Mouse (Mus musculus) limb, embryonic 14.5 days (tissue): ENCODE measurements around the gene Pigx. TPM values are rescaled to one million over a fixed set of nuclear protein-coding genes. Genes with fewer than 3 reads are reported as not detected.

Experiments
- ATAC-seq: fragments of 200-750 bp; cut with Nextera tagmentation; 2 replicates; pipeline ENCODE4 v1.8.0; 2017; ENCODE audit warnings: low read depth, moderate number of reproducible peaks, moderate TSS enrichment; ENCODE audit not compliant: low FRiP score
- DNase-seq: peaks from one replicate; pipeline ENCODE4 v3.0.0-alpha.2; 2015; ENCODE audit warnings: low spot score
- H3K27ac ChIP-seq: fragments of 300-500 bp; sonication (generic); replicated peaks from 2 replicates; pipeline ENCODE4 v1.5.1; 2014; ENCODE audit warnings: low read depth, mild to moderate bottlenecking, low read length, moderate library complexity, mixed read lengths
- H3K27me3 ChIP-seq: fragments of 300-500 bp; sonication (generic); 2 replicates; pipeline ENCODE4 v1.6.1; 2014; ENCODE audit warnings: low read length, mixed read lengths; ENCODE audit not compliant: control insufficient read depth, insufficient read depth
- H3K36me3 ChIP-seq: fragments of 300-500 bp; sonication (generic); 2 replicates; pipeline ENCODE4 v1.6.1; 2014; ENCODE audit warnings: mild to moderate bottlenecking, low read length, moderate library complexity, mixed read lengths; ENCODE audit not compliant: control insufficient read depth, insufficient read depth
- H3K4me1 ChIP-seq: fragments of 300-500 bp; sonication (generic); 2 replicates; pipeline ENCODE4 v1.6.1; 2014; ENCODE audit warnings: antibody characterized with exemption, low read length, mixed read lengths; ENCODE audit not compliant: control insufficient read depth, insufficient read depth
- H3K4me2 ChIP-seq: fragments of 300-500 bp; sonication (generic); replicated peaks from 2 replicates; pipeline ENCODE4 v1.6.1; 2014; ENCODE audit warnings: low read depth, mild to moderate bottlenecking, low read length, moderate library complexity; ENCODE audit not compliant: severe bottlenecking
- H3K4me3 ChIP-seq: fragments of 300-500 bp; sonication (generic); replicated peaks from 2 replicates; pipeline ENCODE4 v1.5.1; 2014; ENCODE audit warnings: low read length
- H3K9ac ChIP-seq: fragments of 300-500 bp; sonication (generic); 2 replicates; pipeline ENCODE4 v1.6.1; 2014; ENCODE audit warnings: mild to moderate bottlenecking, low read depth, low read length, moderate library complexity; ENCODE audit not compliant: severe bottlenecking
- H3K9me3 ChIP-seq: fragments of 300-500 bp; sonication (generic); 2 replicates; pipeline ENCODE4 v1.6.1; 2016; ENCODE audit warnings: low read length; ENCODE audit not compliant: control insufficient read depth
- POLR2A ChIP-seq: fragments of 200-500 bp; IDR thresholded peaks from 2 replicates; pipeline ENCODE4 v1.8.0; 2012; ENCODE audit warnings: inconsistent platforms, mild to moderate bottlenecking, moderate library complexity, borderline replicate concordance; ENCODE audit not compliant: insufficient read depth, insufficient read length; ENCODE audit errors: extremely low read depth
- WGBS: fragments of 180-500 bp; shearing (Covaris S2); extraction: QIAGEN DNeasy Blood & Tissue Kit; methylation state at CpG from one replicate; pipeline ENCODE4 v1.1.7; 2014; 5-methylcytosine and 5-hydroxymethylcytosine counted together
- polyA plus RNA-seq, 2 experiments: library from polyadenylated mRNA; depleted of rRNA in 1 of 2; stranded (reverse) in 1 of 2; unstranded in 1 of 2; fragments of >200 nt; fragmentation: Nextera tagmentation in 1 of 2; extraction: Ambion mirVana in 1 of 2; gene quantifications; 2 replicates each; pipeline versions ENCODE4 v1.2.1 to v1.2.3; 2012 to 2014

Gene Pigx
- polyA plus RNA-seq, 2 experiments = 71.1 to 105 TPM

- H3K27ac ChIP-seq = no peak overlapping the region
- no peak overlapping the region for H3K4me3 ChIP-seq
- no peaks in the 10 kb centered on the region for H3K4me1 ChIP-seq
- no peak overlapping the region for H3K4me2 ChIP-seq
- H3K9ac ChIP-seq = no peak overlapping the region
- no peaks in the 10 kb centered on the region for H3K36me3 ChIP-seq
- ATAC-seq (no peak), DNase-seq (no peak)
- no peaks in the 10 kb centered on the region for H3K27me3 ChIP-seq
- no peak for TF ChIP-seq POLR2A
- no peaks in the 10 kb centered on the region for H3K9me3 ChIP-seq
- 87% methylated on average over 5 of the region's 5 CpGs for WGBS
Measured at GRCm38 (mm10) chr16:32058817-32059216, 40.7 kb downstream of the Pigx start.

GRCm38 (mm10) chr16:32042367-32042766, 57.2 kb downstream of the Pigx start:
- H3K27me3 ChIP-seq = no peaks in the 10 kb centered on the region
- no peak overlapping the region for H3K9ac ChIP-seq
- H3K4me1 ChIP-seq = no peaks in the 10 kb centered on the region
- H3K27ac ChIP-seq = no peak overlapping the region
- no peak overlapping the region for H3K4me3 ChIP-seq
- 90% methylated on average over 4 of the region's 4 CpGs for WGBS
- ATAC-seq (no peak), DNase-seq (no peak)
- no peak for TF ChIP-seq POLR2A
- H3K9me3 ChIP-seq = no peaks in the 10 kb centered on the region
- H3K4me2 ChIP-seq = no peak overlapping the region
- peaks cover 79% of the 10 kb centered on the region for H3K36me3 ChIP-seq

Other genes with a start within 250 kb of the Pigx start
- gene Meltf, start 220.9 kb downstream of the Pigx start, polyA plus RNA-seq (2012; rRNA removed) = 9.6 and 12.7 TPM in 2 replicates
- gene Meltf, start 220.9 kb downstream of the Pigx start, polyA plus RNA-seq (2014; fragmentation: Nextera tagmentation; extraction: Ambion mirVana) = 2.3 and 3.1 TPM in 2 replicates
- gene Pigz, start 165.9 kb downstream of the Pigx start, polyA plus RNA-seq (2012; rRNA removed) = 0.20 and 0.35 TPM in 2 replicates
- 0.32 and 0.50 TPM in 2 replicates for gene Pigz, start 165.9 kb downstream of the Pigx start, polyA plus RNA-seq (2014; fragmentation: Nextera tagmentation; extraction: Ambion mirVana)
- gene 0610012G03Rik, start 151.2 kb downstream of the Pigx start, polyA plus RNA-seq (2012; rRNA removed) = 55.4 and 72.1 TPM in 2 replicates
- gene 0610012G03Rik, start 151.2 kb downstream of the Pigx start, polyA plus RNA-seq (2014; fragmentation: Nextera tagmentation; extraction: Ambion mirVana) = 99.4 and 100 TPM in 2 replicates
- gene Ncbp2, start 151.2 kb downstream of the Pigx start, polyA plus RNA-seq (2012; rRNA removed) = 60.0 and 124 TPM in 2 replicates
- gene Ncbp2, start 151.2 kb downstream of the Pigx start, polyA plus RNA-seq (2014; fragmentation: Nextera tagmentation; extraction: Ambion mirVana) = 104 and 115 TPM in 2 replicates
- 17.2 and 18.6 TPM in 2 replicates for gene Senp5, start 96.5 kb downstream of the Pigx start, polyA plus RNA-seq (2012; rRNA removed)
- gene Senp5, start 96.5 kb downstream of the Pigx start, polyA plus RNA-seq (2014; fragmentation: Nextera tagmentation; extraction: Ambion mirVana) = 8.9 and 9.9 TPM in 2 replicates
- gene Pak2, start 20.4 kb downstream of the Pigx start, polyA plus RNA-seq (2012; rRNA removed) = 26.5 and 28.4 TPM in 2 replicates
- 35.8 and 36.1 TPM in 2 replicates for gene Pak2, start 20.4 kb downstream of the Pigx start, polyA plus RNA-seq (2014; fragmentation: Nextera tagmentation; extraction: Ambion mirVana)
- 11.5 and 15.6 TPM in 2 replicates for gene Cep19, start 60 bp upstream of the Pigx start, polyA plus RNA-seq (2012; rRNA removed)
- 28.4 and 32.2 TPM in 2 replicates for gene Cep19, start 60 bp upstream of the Pigx start, polyA plus RNA-seq (2014; fragmentation: Nextera tagmentation; extraction: Ambion mirVana)
- gene Nrros, start 65.9 kb upstream of the Pigx start, polyA plus RNA-seq (2012; rRNA removed) = 14.2 and 18.2 TPM in 2 replicates
- gene Nrros, start 65.9 kb upstream of the Pigx start, polyA plus RNA-seq (2014; fragmentation: Nextera tagmentation; extraction: Ambion mirVana) = 20.1 and 20.2 TPM in 2 replicates
- gene Bex6, start 80.1 kb upstream of the Pigx start, polyA plus RNA-seq (2012; rRNA removed) = 0.08 TPM in 1 of 2 replicates, not detected in the other
- gene Bex6, start 80.1 kb upstream of the Pigx start, polyA plus RNA-seq (2014; fragmentation: Nextera tagmentation; extraction: Ambion mirVana) = 0.19 TPM in 1 of 2 replicates, not detected in the other
- gene Fbxo45, start 147.4 kb upstream of the Pigx start, polyA plus RNA-seq (2012; rRNA removed) = 11.7 and 13.3 TPM in 2 replicates
- gene Fbxo45, start 147.4 kb upstream of the Pigx start, polyA plus RNA-seq (2014; fragmentation: Nextera tagmentation; extraction: Ambion mirVana) = 14.0 and 20.3 TPM in 2 replicates
- 13.7 and 13.8 TPM in 2 replicates for gene Wdr53, start 147.5 kb upstream of the Pigx start, polyA plus RNA-seq (2012; rRNA removed)
- 17.8 and 18.1 TPM in 2 replicates for gene Wdr53, start 147.5 kb upstream of the Pigx start, polyA plus RNA-seq (2014; fragmentation: Nextera tagmentation; extraction: Ambion mirVana)
- not detected in 2 replicates for gene Smco1, start 171.7 kb upstream of the Pigx start, polyA plus RNA-seq (2012; rRNA removed)
- gene Smco1, start 171.7 kb upstream of the Pigx start, polyA plus RNA-seq (2014; fragmentation: Nextera tagmentation; extraction: Ambion mirVana) = not detected in 2 replicates
- 14.1 and 14.8 TPM in 2 replicates for gene Rnf168, start 177.7 kb upstream of the Pigx start, polyA plus RNA-seq (2012; rRNA removed)
- gene Rnf168, start 177.7 kb upstream of the Pigx start, polyA plus RNA-seq (2014; fragmentation: Nextera tagmentation; extraction: Ambion mirVana) = 28.5 and 31.8 TPM in 2 replicates
- gene Ubxn7, start 232.5 kb upstream of the Pigx start, polyA plus RNA-seq (2012; rRNA removed) = 23.7 and 24.6 TPM in 2 replicates
- 18.6 and 23.5 TPM in 2 replicates for gene Ubxn7, start 232.5 kb upstream of the Pigx start, polyA plus RNA-seq (2014; fragmentation: Nextera tagmentation; extraction: Ambion mirVana)